Mouse (Mus musculus): ENCODE data around the gene Wdr37. TPM values are rescaled to one million over a fixed set of nuclear protein-coding genes. Genes with fewer than 3 reads are reported as not detected.
"Not testable (repeated sequence)": the region's sequence is repeated elsewhere in the genome, so short reads cannot be mapped to it uniquely, and the experiment has no call there.

The Wdr37 gene
- polyA plus RNA-seq, 1 experiment from 2014 or later: 35.6 TPM

DNA sequence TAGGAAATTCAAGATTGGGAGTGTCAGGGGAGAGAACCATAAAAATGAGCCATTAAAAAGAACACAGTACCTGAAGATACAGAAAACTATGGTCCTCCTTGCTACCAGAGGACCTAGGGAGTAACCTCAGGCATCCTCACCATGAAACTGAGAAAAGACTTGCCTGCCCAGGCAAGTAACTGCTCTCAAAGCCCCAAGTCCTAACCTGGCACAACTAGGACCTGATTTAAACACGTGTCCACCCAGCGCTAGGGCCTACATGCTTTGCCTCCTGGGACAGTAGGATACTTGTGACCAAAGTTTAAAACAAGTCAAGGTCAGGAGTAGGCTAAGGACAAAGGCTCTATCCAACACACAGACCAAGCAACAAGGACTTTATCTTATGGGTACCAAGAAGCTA is 16.9 kb downstream of the Wdr37 start:
- no peak for ATAC-seq (replicated peaks; ENCODE audit: insufficient number of reproducible peaks, low FRiP score, low TSS enrichment, low read depth)
- no peak overlapping the region for H3K9ac ChIP-seq (replicated peaks; ENCODE audit: low read length)
- H3K36me3 ChIP-seq (replicated peaks; ENCODE audit: control insufficient read depth, insufficient read depth, low read depth, low read length): no peaks in the 10 kb centered on the region
- no peaks in the 10 kb centered on the region for H3K4me1 ChIP-seq (ENCODE audit: control insufficient read depth, insufficient read depth, low read length)
- no peak overlapping the region for H3K27ac ChIP-seq (replicated peaks; ENCODE audit: low read depth, low read length)
- WGBS: 92% methylated on average over 2 of the region's 2 CpGs
- no peaks in the 10 kb centered on the region for H3K9me3 ChIP-seq (replicated peaks; ENCODE audit: control insufficient read depth, low read length)
- no peak for DNase-seq (ENCODE audit: low spot score)
- H3K4me2 ChIP-seq (ENCODE audit: low read depth, low read length): no peak overlapping the region
- no peak overlapping the region for H3K4me3 ChIP-seq (ENCODE audit: low read depth, low read length)
- H3K27me3 ChIP-seq (ENCODE audit: control insufficient read depth, insufficient read depth, low read length): no peaks in the 10 kb centered on the region

DNA sequence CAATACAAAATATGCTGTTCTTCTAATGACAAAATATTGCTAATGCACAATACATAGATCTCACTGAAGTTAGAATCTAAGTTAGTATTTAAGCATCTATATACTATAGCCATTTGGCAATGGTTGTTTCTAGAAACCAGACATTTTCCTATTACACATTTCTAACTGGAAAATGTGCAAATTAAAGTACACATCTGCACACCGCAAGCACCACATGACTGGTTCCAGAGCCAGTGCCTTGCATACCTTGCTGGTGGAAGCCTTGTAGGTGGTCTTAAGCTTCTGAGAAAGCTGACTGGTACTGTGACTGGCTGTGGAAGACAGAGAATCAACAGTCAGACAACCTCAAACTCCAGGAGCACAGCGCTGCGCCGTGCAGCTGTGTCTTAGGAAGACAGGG is 18.3 kb downstream of the Wdr37 start:
- no peaks in the 10 kb centered on the region for H3K27me3 ChIP-seq (ENCODE audit: control insufficient read depth, insufficient read depth, low read length)
- no peak overlapping the region for H3K4me2 ChIP-seq (ENCODE audit: low read depth, low read length)
- no peak overlapping the region for H3K4me3 ChIP-seq (ENCODE audit: low read depth, low read length)
- H3K4me1 ChIP-seq (ENCODE audit: control insufficient read depth, insufficient read depth, low read length): no peaks in the 10 kb centered on the region
- no peak for ATAC-seq (replicated peaks; ENCODE audit: insufficient number of reproducible peaks, low FRiP score, low TSS enrichment, low read depth)
- 93% methylated on average over 4 of the region's 4 CpGs for WGBS
- H3K9ac ChIP-seq (replicated peaks; ENCODE audit: low read length): no peak overlapping the region
- no peak overlapping the region for H3K27ac ChIP-seq (replicated peaks; ENCODE audit: low read depth, low read length)
- H3K36me3 ChIP-seq (replicated peaks; ENCODE audit: control insufficient read depth, insufficient read depth, low read depth, low read length): no peaks in the 10 kb centered on the region
- H3K9me3 ChIP-seq (replicated peaks; ENCODE audit: control insufficient read depth, low read length): no peaks in the 10 kb centered on the region
- no peak for DNase-seq (ENCODE audit: low spot score)

DNA sequence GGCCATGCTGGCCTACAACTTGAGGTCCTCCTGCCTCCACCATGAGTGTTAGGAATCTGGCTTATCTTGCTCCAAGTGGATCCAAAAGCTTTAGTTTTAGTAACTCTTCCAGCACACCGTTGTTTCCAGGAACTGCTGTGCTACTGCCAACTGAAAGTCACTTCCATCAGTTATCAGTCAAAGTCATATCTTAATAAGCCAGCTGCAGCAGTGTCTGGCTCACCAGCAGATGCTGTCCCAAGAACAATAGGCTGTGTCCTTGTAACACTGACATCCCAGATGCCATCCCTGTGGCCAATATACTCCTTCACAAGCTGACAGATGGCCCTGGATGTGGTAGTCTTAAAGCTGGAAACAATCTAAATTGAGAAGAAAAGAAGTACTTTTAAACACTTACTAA is 22.4 kb downstream of the Wdr37 start:
- no peaks in the 10 kb centered on the region for H3K27me3 ChIP-seq (ENCODE audit: control insufficient read depth, insufficient read depth, low read length)
- 78% methylated on average over 1 of the region's 1 CpGs for WGBS
- H3K9ac ChIP-seq (replicated peaks; ENCODE audit: low read length): no peak overlapping the region
- no peaks in the 10 kb centered on the region for H3K4me1 ChIP-seq (ENCODE audit: control insufficient read depth, insufficient read depth, low read length)
- no peak overlapping the region for H3K27ac ChIP-seq (replicated peaks; ENCODE audit: low read depth, low read length)
- no peaks in the 10 kb centered on the region for H3K9me3 ChIP-seq (replicated peaks; ENCODE audit: control insufficient read depth, low read length)
- DNase-seq (ENCODE audit: low spot score) (no peak), ATAC-seq (replicated peaks; ENCODE audit: insufficient number of reproducible peaks, low FRiP score, low TSS enrichment, low read depth) (no peak)
- H3K4me3 ChIP-seq (ENCODE audit: low read depth, low read length): no peak overlapping the region
- H3K36me3 ChIP-seq (replicated peaks; ENCODE audit: control insufficient read depth, insufficient read depth, low read depth, low read length): no peaks in the 10 kb centered on the region
- no peak overlapping the region for H3K4me2 ChIP-seq (ENCODE audit: low read depth, low read length)

DNA sequence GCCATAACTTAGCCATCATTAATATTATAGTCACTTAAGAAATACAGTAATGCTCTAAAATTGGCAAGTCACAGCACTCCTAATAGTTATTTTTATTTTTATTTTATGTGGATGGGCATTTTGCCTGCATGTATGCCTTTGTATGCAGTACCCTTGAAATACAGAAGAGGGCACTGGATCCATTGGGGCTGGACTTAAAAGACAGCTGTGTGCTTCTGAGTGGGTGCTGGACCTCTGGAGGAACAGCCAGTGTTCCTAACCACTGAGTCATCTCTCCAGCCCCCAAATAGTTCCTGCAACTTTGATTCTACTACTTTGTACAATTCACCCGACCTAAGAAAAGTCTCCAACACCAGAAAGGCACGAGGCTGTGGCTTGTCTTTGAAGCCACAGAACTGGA is 24.0 kb downstream of the Wdr37 start:
- Histone ChIP-seq H3K9ac (replicated peaks; ENCODE audit: low read length) (no peak overlapping the region), H3K27ac (replicated peaks; ENCODE audit: low read depth, low read length) (no peak overlapping the region), H3K4me1 (ENCODE audit: control insufficient read depth, insufficient read depth, low read length) (no peaks in the 10 kb centered on the region), H3K4me3 (ENCODE audit: low read depth, low read length) (no peak overlapping the region), H3K36me3 (replicated peaks; ENCODE audit: control insufficient read depth, insufficient read depth, low read depth, low read length) (no peaks in the 10 kb centered on the region), H3K27me3 (ENCODE audit: control insufficient read depth, insufficient read depth, low read length) (no peaks in the 10 kb centered on the region), H3K9me3 (replicated peaks; ENCODE audit: control insufficient read depth, low read length) (no peaks in the 10 kb centered on the region), H3K4me2 (ENCODE audit: low read depth, low read length) (no peak overlapping the region)
- 52% methylated on average over 2 of the region's 2 CpGs for WGBS
- ATAC-seq (replicated peaks; ENCODE audit: insufficient number of reproducible peaks, low FRiP score, low TSS enrichment, low read depth) (no peak), DNase-seq (ENCODE audit: low spot score) (peak; percentile 23)

DNA sequence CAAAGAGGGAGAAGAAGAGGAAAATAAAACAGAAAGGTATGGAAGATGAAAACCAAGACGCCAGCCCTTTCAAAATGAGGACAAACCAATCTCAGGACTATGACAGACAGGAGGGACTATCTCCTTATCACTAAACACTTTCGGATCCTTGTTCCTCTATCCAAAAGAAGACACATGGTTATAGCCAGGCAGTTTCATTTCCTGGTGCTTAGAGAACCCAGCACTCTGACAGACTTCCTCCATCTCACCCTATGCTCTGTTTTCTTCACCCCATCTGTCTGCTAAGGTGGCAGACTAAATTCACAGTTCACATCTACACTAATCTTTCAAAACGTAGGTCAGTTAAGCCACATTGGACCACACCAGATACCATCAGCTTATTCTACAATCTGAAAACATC is 29.4 kb downstream of the Wdr37 start:
- H3K9ac ChIP-seq (replicated peaks; ENCODE audit: low read length): no peak overlapping the region
- no peaks in the 10 kb centered on the region for H3K27me3 ChIP-seq (ENCODE audit: control insufficient read depth, insufficient read depth, low read length)
- H3K4me2 ChIP-seq (ENCODE audit: low read depth, low read length): no peak overlapping the region
- H3K27ac ChIP-seq (replicated peaks; ENCODE audit: low read depth, low read length): no peak overlapping the region
- no peaks in the 10 kb centered on the region for H3K9me3 ChIP-seq (replicated peaks; ENCODE audit: control insufficient read depth, low read length)
- 94% methylated on average over 3 of the region's 3 CpGs for WGBS
- no peak for ATAC-seq (replicated peaks; ENCODE audit: insufficient number of reproducible peaks, low FRiP score, low TSS enrichment, low read depth)
- H3K4me1 ChIP-seq (ENCODE audit: control insufficient read depth, insufficient read depth, low read length): no peaks in the 10 kb centered on the region
- H3K4me3 ChIP-seq (ENCODE audit: low read depth, low read length): no peak overlapping the region
- no peaks in the 10 kb centered on the region; the same call in 1 of the 2 replicates for H3K36me3 ChIP-seq (replicated peaks; ENCODE audit: control insufficient read depth, insufficient read depth, low read depth, low read length)
- DNase-seq (ENCODE audit: low spot score): no peak

DNA sequence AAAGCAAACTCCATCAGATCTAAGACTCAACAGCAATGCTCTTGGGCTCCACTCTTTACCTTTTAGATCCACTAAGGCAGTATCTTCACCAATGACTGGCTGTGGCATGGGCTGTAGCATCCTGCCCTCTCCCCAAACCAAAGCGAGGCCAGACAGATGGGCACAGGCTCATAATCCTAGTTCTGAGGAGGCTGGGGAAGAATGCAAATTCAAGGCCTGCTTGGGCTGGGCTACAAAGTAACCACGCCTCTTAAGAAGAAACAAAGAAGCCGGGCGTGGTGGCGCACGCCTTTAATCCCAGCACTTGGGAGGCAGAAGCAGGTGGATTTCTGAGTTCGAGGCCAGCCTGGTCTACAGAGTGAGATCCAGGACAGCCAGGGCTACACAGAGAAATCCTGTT is 29.9 kb downstream of the Wdr37 start:
- H3K9ac ChIP-seq (replicated peaks; ENCODE audit: low read length); H3K4me3 ChIP-seq (ENCODE audit: low read depth, low read length); DNase-seq (ENCODE audit: low spot score); H3K36me3 ChIP-seq (replicated peaks; ENCODE audit: control insufficient read depth, insufficient read depth, low read depth, low read length); H3K9me3 ChIP-seq (replicated peaks; ENCODE audit: control insufficient read depth, low read length); H3K27ac ChIP-seq (replicated peaks; ENCODE audit: low read depth, low read length); H3K4me2 ChIP-seq (ENCODE audit: low read depth, low read length); ATAC-seq (replicated peaks; ENCODE audit: insufficient number of reproducible peaks, low FRiP score, low TSS enrichment, low read depth); H3K27me3 ChIP-seq (ENCODE audit: control insufficient read depth, insufficient read depth, low read length); H3K4me1 ChIP-seq (ENCODE audit: control insufficient read depth, insufficient read depth, low read length): not testable (repeated sequence)
- 93% methylated on average over 7 of the region's 7 CpGs for WGBS

DNA sequence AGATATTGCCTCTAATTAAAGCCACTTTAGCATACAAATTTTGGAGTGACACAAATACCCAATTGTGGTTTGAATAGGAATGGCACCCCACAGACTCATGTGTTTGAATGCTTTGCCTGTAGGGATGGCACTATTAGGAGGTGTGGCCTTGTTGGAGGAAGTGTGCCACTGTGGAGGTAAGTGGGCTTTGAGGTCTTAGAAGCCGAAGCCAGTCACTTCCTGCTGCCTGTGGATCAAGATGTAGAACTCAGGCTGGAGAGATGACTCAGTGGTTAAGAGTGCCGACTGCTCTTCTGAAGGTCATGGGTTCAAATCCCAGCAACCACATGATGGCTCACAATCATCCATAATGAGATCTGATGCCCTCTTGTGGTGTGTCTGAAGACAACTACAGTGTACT is 30.8 kb downstream of the Wdr37 start:
- no peak overlapping the region for H3K4me2 ChIP-seq (ENCODE audit: low read depth, low read length)
- ATAC-seq (replicated peaks; ENCODE audit: insufficient number of reproducible peaks, low FRiP score, low TSS enrichment, low read depth) (0 out of 2 replicates have a peak, but pooled peaks have one; percentile 61), DNase-seq (ENCODE audit: low spot score) (no peak)
- H3K4me1 ChIP-seq (ENCODE audit: control insufficient read depth, insufficient read depth, low read length): no peaks in the 10 kb centered on the region
- H3K4me3 ChIP-seq (ENCODE audit: low read depth, low read length): no peak overlapping the region
- H3K9me3 ChIP-seq (replicated peaks; ENCODE audit: control insufficient read depth, low read length): no peaks in the 10 kb centered on the region
- H3K9ac ChIP-seq (replicated peaks; ENCODE audit: low read length): no peak overlapping the region
- H3K27me3 ChIP-seq (ENCODE audit: control insufficient read depth, insufficient read depth, low read length): no peaks in the 10 kb centered on the region
- no peaks in the 10 kb centered on the region; the same call in 1 of the 2 replicates for H3K36me3 ChIP-seq (replicated peaks; ENCODE audit: control insufficient read depth, insufficient read depth, low read depth, low read length)
- no peak overlapping the region for H3K27ac ChIP-seq (replicated peaks; ENCODE audit: low read depth, low read length)
- 93% methylated on average over 2 of the region's 2 CpGs for WGBS

DNA sequence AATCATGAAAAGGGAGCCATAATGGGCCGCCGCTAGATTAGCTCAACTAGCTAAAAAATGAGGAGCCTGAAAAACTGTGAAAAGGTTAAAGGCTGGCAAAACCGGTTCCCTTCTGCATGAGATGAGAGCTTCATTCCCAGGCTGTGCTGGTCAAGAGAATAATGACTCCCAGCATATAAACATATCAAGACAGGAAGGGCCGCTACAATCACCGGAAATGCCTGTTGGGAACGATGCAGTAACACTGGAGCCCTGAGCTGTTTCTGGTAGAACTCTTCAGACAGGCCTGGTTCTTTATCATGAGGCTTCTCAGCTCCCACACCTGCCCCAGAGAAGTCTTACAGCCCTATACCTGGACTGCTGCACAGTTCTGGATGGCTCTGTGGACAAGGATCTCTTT is 31.8 kb downstream of the Wdr37 start:
- H3K4me2 ChIP-seq (ENCODE audit: low read depth, low read length): no peak overlapping the region
- no peak overlapping the region for H3K4me3 ChIP-seq (ENCODE audit: low read depth, low read length)
- no peak overlapping the region for H3K9ac ChIP-seq (replicated peaks; ENCODE audit: low read length)
- no peaks in the 10 kb centered on the region for H3K27me3 ChIP-seq (ENCODE audit: control insufficient read depth, insufficient read depth, low read length)
- no peaks in the 10 kb centered on the region; the same call in 1 of the 2 replicates for H3K36me3 ChIP-seq (replicated peaks; ENCODE audit: control insufficient read depth, insufficient read depth, low read depth, low read length)
- no peak overlapping the region for H3K27ac ChIP-seq (replicated peaks; ENCODE audit: low read depth, low read length)
- H3K4me1 ChIP-seq (ENCODE audit: control insufficient read depth, insufficient read depth, low read length): no peaks in the 10 kb centered on the region
- DNase-seq (ENCODE audit: low spot score) (no peak), ATAC-seq (replicated peaks; ENCODE audit: insufficient number of reproducible peaks, low FRiP score, low TSS enrichment, low read depth) (no peak)
- WGBS: 89% methylated on average over 6 of the region's 6 CpGs
- H3K9me3 ChIP-seq (replicated peaks; ENCODE audit: control insufficient read depth, low read length): no peaks in the 10 kb centered on the region

Data from embryonic facial prominence, embryonic 11.5 days (tissue).